Mouse (Mus musculus): ENCODE results near the gene Oaz2. TPM values are rescaled to one million over a fixed set of nuclear protein-coding genes. Genes with fewer than 3 reads are reported as not detected.

Gene Oaz2
- polyA plus RNA-seq, 1 experiment from 2014 or later, result 204 TPM

DNA sequence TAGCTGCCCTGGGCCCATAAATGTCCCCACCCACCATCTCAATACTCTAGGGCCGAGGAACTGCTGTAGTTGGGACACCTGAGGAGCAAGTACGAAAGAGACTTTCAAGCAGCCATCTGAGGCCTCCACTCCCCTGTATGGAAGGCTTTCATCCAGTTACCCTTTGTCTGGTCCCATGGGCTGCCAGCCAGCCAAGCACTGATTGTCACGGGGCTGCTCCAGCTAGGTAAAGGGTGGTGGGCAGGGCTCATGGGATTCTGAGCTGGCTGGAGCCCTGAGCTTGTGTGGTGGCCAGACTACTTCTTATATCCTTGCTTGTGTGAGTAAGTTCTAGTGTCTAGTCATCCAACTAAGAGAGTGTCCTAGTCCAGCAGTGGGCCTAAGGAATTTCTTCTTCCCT lies 10.6 kb upstream of the Oaz2 start:
- H3K9me3 ChIP-seq (ENCODE audit: control insufficient read depth, low read length), result no peaks in the 10 kb centered on the region
- ATAC-seq (ENCODE audit: low FRiP score), result no peak

DNA sequence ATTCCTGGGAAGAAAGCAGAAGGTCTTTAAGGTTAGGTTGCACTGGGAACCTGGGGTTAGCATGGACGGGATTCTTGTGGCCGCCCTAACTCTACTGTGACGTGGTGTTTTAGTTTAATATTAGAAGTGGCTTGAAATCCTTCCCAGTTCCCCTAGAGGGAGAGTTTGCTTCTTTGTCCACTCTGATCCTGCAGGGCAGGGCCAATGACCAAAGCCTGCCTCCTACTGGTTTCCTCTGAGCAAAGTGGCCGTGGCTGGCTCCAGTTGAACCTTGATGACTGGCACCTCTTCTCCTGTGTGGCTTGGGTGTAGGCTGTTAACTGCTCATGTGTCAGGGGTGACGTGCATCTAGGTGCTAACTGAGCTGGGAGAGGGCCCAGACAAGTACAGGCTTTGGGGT lies 6.8 kb upstream of the Oaz2 start:
- 58% methylated on average over 5 of the region's 5 CpGs for WGBS
- H3K4me2 ChIP-seq (replicated peaks; ENCODE audit: low read depth, low read length), result no peak overlapping the region
- no peak for DNase-seq (ENCODE audit: low spot score)

More for the DNA sequence above, 10.6 kb upstream of the Oaz2 start:
- no peaks in the 10 kb centered on the region for H3K27me3 ChIP-seq (ENCODE audit: control insufficient read depth, insufficient read depth, low read length)
- no peak for DNase-seq (ENCODE audit: low spot score)
- no peaks in the 10 kb centered on the region for H3K4me1 ChIP-seq (replicated peaks; ENCODE audit: control insufficient read depth, insufficient read depth, low read length)
- H3K27ac ChIP-seq (ENCODE audit: low read depth, low read length), result no peak overlapping the region
- H3K9ac ChIP-seq (ENCODE audit: low read depth, low read length), result no peak overlapping the region
- no peak overlapping the region for H3K4me3 ChIP-seq (ENCODE audit: low read depth, low read length)
- 90% methylated on average over 3 of the region's 3 CpGs for WGBS
- H3K36me3 ChIP-seq (ENCODE audit: control insufficient read depth, insufficient read depth, low read length), result no peaks in the 10 kb centered on the region
- no peak overlapping the region for H3K4me2 ChIP-seq (replicated peaks; ENCODE audit: low read depth, low read length)

DNA sequence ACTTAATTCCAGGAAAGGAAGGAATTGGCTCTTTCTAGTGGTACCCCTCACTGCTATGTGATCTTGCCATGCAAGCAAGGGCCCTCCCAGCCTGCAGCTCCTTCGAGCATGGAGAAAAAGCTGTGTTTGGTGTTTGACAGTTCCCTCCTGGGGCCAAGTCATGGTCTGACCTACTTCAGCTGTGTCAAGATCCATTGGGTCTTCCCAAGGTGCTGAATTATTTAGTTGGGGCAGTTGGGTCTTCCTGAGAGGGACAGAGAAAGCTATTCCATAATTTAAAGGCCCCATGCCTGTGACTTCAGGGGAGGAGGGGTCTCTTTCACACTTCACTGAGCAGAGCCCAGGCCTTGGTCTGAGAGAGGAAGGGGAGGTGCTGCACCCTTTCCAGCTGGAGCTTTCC lies 6.3 kb upstream of the Oaz2 start:
- H3K9me3 ChIP-seq (ENCODE audit: control insufficient read depth, low read length), result no peaks in the 10 kb centered on the region
- ATAC-seq (ENCODE audit: low FRiP score), result no peak
- H3K36me3 ChIP-seq (ENCODE audit: control insufficient read depth, insufficient read depth, low read length), result no peaks in the 10 kb centered on the region
- DNase-seq (ENCODE audit: low spot score), result no peak
- H3K9ac ChIP-seq (ENCODE audit: low read depth, low read length), result no peak overlapping the region
- no peak overlapping the region for H3K27ac ChIP-seq (ENCODE audit: low read depth, low read length)
- no peaks in the 10 kb centered on the region for H3K27me3 ChIP-seq (ENCODE audit: control insufficient read depth, insufficient read depth, low read length)
- WGBS, result 67% methylated on average over 1 of the region's 1 CpGs
- no peak overlapping the region for H3K4me2 ChIP-seq (replicated peaks; ENCODE audit: low read depth, low read length)
- no peak overlapping the region for H3K4me3 ChIP-seq (ENCODE audit: low read depth, low read length)
- H3K4me1 ChIP-seq (replicated peaks; ENCODE audit: control insufficient read depth, insufficient read depth, low read length), result no peaks in the 10 kb centered on the region

More for the DNA sequence above, 6.8 kb upstream of the Oaz2 start:
- Histone ChIP-seq H3K27ac (ENCODE audit: low read depth, low read length) (no peak overlapping the region), H3K9ac (ENCODE audit: low read depth, low read length) (no peak overlapping the region), H3K27me3 (ENCODE audit: control insufficient read depth, insufficient read depth, low read length) (no peaks in the 10 kb centered on the region), H3K36me3 (ENCODE audit: control insufficient read depth, insufficient read depth, low read length) (no peaks in the 10 kb centered on the region), H3K9me3 (ENCODE audit: control insufficient read depth, low read length) (no peaks in the 10 kb centered on the region), H3K4me1 (replicated peaks; ENCODE audit: control insufficient read depth, insufficient read depth, low read length) (no peaks in the 10 kb centered on the region), H3K4me3 (ENCODE audit: low read depth, low read length) (no peak overlapping the region)
- no peak for ATAC-seq (ENCODE audit: low FRiP score)

DNA sequence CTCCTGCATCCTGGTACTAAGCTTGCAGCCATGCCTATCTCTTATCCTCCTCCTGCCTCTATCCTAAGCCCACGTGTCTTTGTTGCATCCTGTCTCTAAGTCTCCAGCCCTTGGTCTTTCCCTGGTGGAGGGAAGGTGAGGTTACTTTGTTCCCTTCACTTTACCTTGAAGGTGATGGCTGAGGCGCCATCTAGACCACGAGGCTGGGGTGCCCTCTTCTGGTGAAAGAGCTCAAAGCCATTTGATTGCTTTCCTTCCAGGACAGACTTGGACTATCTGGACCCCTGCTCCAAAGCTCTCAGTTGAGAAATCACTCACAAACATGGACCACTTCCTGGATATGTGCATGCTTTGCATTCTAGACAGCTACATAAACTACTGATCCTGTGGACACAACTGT lies 3.6 kb upstream of the Oaz2 start:
- Histone ChIP-seq H3K4me2 (replicated peaks; ENCODE audit: low read depth, low read length) (no peak overlapping the region), H3K36me3 (ENCODE audit: control insufficient read depth, insufficient read depth, low read length) (no peaks in the 10 kb centered on the region), H3K27me3 (ENCODE audit: control insufficient read depth, insufficient read depth, low read length) (no peaks in the 10 kb centered on the region), H3K4me3 (ENCODE audit: low read depth, low read length) (no peak overlapping the region), H3K4me1 (replicated peaks; ENCODE audit: control insufficient read depth, insufficient read depth, low read length) (no peaks in the 10 kb centered on the region), H3K27ac (ENCODE audit: low read depth, low read length) (no peak overlapping the region), H3K9me3 (ENCODE audit: control insufficient read depth, low read length) (no peaks in the 10 kb centered on the region), H3K9ac (ENCODE audit: low read depth, low read length) (no peak overlapping the region)
- 7% methylated on average over 3 of the region's 3 CpGs for WGBS
- ATAC-seq (ENCODE audit: low FRiP score) (no peak), DNase-seq (ENCODE audit: low spot score) (peak; percentile 74)

DNA sequence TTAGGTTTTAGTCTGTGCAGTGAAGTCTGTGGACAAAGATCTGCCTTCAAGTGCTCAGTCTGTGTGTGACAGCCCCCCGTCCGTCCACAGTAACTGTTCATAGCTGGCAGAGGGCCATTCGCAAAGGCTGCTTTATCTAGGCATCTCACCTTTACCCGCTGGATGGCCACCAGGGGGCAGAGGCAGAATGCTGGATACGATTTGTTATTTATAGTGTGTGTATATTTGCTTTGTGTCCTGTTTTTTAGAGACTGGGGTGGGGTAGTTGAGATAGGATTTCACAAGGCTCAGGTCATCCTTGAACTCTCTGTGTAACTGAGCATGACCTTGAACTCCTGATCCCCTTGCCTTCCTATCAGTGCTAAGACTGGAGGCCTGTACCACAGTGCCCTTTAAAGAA lies 1.8 kb upstream of the Oaz2 start:
- Histone ChIP-seq H3K4me3 (ENCODE audit: low read depth, low read length) (no peak overlapping the region), H3K4me2 (replicated peaks; ENCODE audit: low read depth, low read length) (no peak overlapping the region), H3K9me3 (ENCODE audit: control insufficient read depth, low read length) (no peaks in the 10 kb centered on the region), H3K9ac (ENCODE audit: low read depth, low read length) (no peak overlapping the region), H3K4me1 (replicated peaks; ENCODE audit: control insufficient read depth, insufficient read depth, low read length) (no peaks in the 10 kb centered on the region), H3K36me3 (ENCODE audit: control insufficient read depth, insufficient read depth, low read length) (no peaks in the 10 kb centered on the region), H3K27me3 (ENCODE audit: control insufficient read depth, insufficient read depth, low read length) (no peaks in the 10 kb centered on the region), H3K27ac (ENCODE audit: low read depth, low read length) (no peak overlapping the region)
- ATAC-seq (ENCODE audit: low FRiP score), result no peak
- WGBS, result 36% methylated on average over 5 of the region's 5 CpGs
- DNase-seq (ENCODE audit: low spot score), result peak; percentile 72

DNA sequence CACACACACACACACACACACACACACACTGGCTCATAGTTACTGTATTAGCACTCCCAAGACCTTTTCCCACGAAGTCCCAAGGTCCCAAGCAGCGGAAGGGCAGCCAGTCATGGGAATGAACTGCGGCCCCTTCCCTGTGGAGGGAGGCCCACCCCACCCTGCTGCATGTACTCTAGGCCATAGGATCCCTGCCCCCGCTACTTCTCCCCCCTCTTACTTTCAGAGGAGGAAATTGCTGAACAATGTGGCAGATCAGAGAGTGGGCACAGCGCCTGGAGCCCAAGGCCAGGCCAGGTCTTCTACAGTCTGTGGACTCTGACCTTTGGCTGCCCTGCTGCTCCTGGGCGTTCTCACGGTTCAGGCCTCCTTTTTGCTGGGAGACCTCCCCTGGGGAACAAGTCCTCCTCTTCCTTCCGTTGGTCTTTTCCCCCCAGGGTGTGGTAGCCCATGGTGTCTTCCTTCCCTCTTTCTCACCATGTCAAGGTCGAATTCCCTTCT lies 3.7 kb downstream of the Oaz2 start:
- no peaks in the 10 kb centered on the region for H3K27me3 ChIP-seq (ENCODE audit: control insufficient read depth, insufficient read depth, low read length)
- no peak overlapping the region for H3K4me3 ChIP-seq (ENCODE audit: low read depth, low read length)
- DNase-seq (ENCODE audit: low spot score), result no peak
- H3K4me1 ChIP-seq (replicated peaks; ENCODE audit: control insufficient read depth, insufficient read depth, low read length), result no peaks in the 10 kb centered on the region
- no peaks in the 10 kb centered on the region for H3K9me3 ChIP-seq (ENCODE audit: control insufficient read depth, low read length)
- no peaks in the 10 kb centered on the region for H3K36me3 ChIP-seq (ENCODE audit: control insufficient read depth, insufficient read depth, low read length)
- WGBS, result 54% methylated on average over 9 of the region's 9 CpGs
- H3K9ac ChIP-seq (ENCODE audit: low read depth, low read length), result no peak overlapping the region
- ATAC-seq (ENCODE audit: low FRiP score), result no peak
- H3K27ac ChIP-seq (ENCODE audit: low read depth, low read length), result no peak overlapping the region
- H3K4me2 ChIP-seq (replicated peaks; ENCODE audit: low read depth, low read length), result no peak overlapping the region

DNA sequence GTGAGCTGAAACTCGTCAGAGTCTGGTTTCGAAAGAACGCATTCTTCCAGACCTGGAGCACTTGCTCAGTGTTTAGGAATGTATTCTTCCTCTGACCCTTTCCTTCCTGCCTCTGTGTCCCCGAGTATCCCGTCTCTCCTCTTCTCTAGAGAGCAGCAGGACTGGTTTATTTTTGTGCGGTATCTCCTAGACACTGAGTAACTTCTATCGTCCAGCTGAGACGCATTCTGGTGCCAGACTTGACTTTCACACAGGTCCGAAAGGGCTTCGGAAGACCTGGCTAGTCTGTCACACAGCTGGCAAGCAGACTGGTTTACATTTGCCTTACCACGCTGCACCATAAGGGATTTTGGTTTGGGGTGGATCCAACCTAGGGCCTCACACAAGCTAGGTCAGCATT lies 5.2 kb downstream of the Oaz2 start:
- no peak overlapping the region for H3K27ac ChIP-seq (ENCODE audit: low read depth, low read length)
- H3K9ac ChIP-seq (ENCODE audit: low read depth, low read length), result no peak overlapping the region
- H3K9me3 ChIP-seq (ENCODE audit: control insufficient read depth, low read length), result no peaks in the 10 kb centered on the region
- H3K4me3 ChIP-seq (ENCODE audit: low read depth, low read length), result no peak overlapping the region
- no peak for DNase-seq (ENCODE audit: low spot score)
- no peaks in the 10 kb centered on the region for H3K27me3 ChIP-seq (ENCODE audit: control insufficient read depth, insufficient read depth, low read length)
- H3K36me3 ChIP-seq (ENCODE audit: control insufficient read depth, insufficient read depth, low read length), result no peaks in the 10 kb centered on the region
- no peak for ATAC-seq (ENCODE audit: low FRiP score)
- no peak overlapping the region for H3K4me2 ChIP-seq (replicated peaks; ENCODE audit: low read depth, low read length)
- H3K4me1 ChIP-seq (replicated peaks; ENCODE audit: control insufficient read depth, insufficient read depth, low read length), result peaks cover 5% of the 10 kb centered on the region; the same call in 1 of the 2 replicates
- 81% methylated on average over 11 of the region's 11 CpGs for WGBS

DNA sequence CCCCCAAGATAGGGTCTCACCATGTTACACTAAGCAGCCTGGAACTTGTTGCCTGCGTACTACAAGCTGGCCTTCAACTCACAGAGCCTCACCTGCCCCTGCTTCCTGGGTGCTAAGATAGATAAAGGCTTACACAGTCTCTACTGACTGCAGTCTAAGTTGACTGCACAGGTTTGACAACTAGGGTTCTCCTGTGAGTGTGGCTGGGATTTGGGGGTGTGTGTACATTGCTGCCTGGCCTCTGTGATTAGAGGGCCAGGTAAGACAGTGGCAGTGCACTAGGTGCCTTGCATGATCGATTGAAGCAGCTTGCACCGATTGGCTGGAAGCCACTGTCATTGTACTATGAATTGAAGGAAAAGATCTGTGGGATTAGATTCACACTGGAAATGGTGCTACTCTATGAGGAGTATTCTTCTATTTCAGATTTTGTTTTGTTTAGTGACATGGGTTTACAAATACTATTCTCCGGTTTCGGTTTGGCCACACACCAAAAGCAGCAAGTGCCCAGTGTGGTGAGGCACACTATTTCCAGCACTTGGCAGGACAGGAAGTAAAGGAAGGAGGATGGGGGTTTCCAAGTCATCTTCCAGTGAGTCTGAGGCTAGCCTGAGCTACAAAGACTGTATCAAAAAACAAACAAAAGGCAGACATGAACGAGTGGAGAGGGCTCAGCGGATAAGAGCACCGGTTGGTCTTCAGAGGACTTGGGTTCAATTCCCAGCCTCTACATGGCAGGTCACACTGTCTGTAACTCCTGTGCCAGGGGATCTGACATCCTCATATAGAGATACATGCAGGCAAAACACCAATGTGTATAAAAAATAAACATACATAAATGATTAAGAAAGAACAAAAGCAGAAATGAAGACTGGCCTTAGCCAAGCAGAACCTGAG lies 7.9 kb downstream of the Oaz2 start:
- DNase-seq (ENCODE audit: low spot score) (no peak), ATAC-seq (ENCODE audit: low FRiP score) (peak; percentile 58)
- H3K27me3 ChIP-seq (ENCODE audit: control insufficient read depth, insufficient read depth, low read length), result no peaks in the 10 kb centered on the region
- no peak overlapping the region for H3K27ac ChIP-seq (ENCODE audit: low read depth, low read length)
- H3K9me3 ChIP-seq (ENCODE audit: control insufficient read depth, low read length), result no peaks in the 10 kb centered on the region
- peak overlapping the region; percentile 66; the same call in 1 of the 2 replicates for H3K4me3 ChIP-seq (ENCODE audit: low read depth, low read length)
- H3K4me1 ChIP-seq (replicated peaks; ENCODE audit: control insufficient read depth, insufficient read depth, low read length), result peaks cover 5% of the 10 kb centered on the region; the same call in 1 of the 2 replicates
- H3K4me2 ChIP-seq (replicated peaks; ENCODE audit: low read depth, low read length), result peak overlapping the region; percentile 35
- 56% methylated on average over 8 of the region's 8 CpGs for WGBS
- no peaks in the 10 kb centered on the region for H3K36me3 ChIP-seq (ENCODE audit: control insufficient read depth, insufficient read depth, low read length)
- peak overlapping the region; percentile 66; the same call in 1 of the 2 replicates for H3K9ac ChIP-seq (ENCODE audit: low read depth, low read length)
